Mouse (Mus musculus): Measurements from ENCODE around the gene Sec14l5. TPM values are rescaled to one million over a fixed set of nuclear protein-coding genes. Genes with fewer than 3 reads are reported as not detected.

Sec14l5 gene
- polyA plus RNA-seq, 1 experiment from 2014 or later, result 0.27 TPM

Small RNA genes lying within 50 kb of the gene (microRNA-seq; reads per million reads assigned to microRNA genes)
- gene Gm23689 (not detected), gene Gm26095 (not detected), gene Mir6364 (not detected)

Other genes starting within 250 kb of the Sec14l5 start
- gene Nudt16l1, start 208.3 kb upstream of the Sec14l5 start, polyA plus RNA-seq (2015; fragmentation: Nextera tagmentation; extraction: Ambion mirVana), result 125 and 136 TPM in 2 replicates
- 48.6 and 54.3 TPM in 2 replicates for gene Anks3, start 182.9 kb upstream of the Sec14l5 start, polyA plus RNA-seq (2015; fragmentation: Nextera tagmentation; extraction: Ambion mirVana)
- gene Sept12, start 149.3 kb upstream of the Sec14l5 start, polyA plus RNA-seq (2015; fragmentation: Nextera tagmentation; extraction: Ambion mirVana), result not detected in 2 replicates
- 57.6 and 68.8 TPM in 2 replicates for gene Smim22, start 139.8 kb upstream of the Sec14l5 start, polyA plus RNA-seq (2015; fragmentation: Nextera tagmentation; extraction: Ambion mirVana)
- 50.6 and 51.9 TPM in 2 replicates for gene Rogdi, start 133.6 kb upstream of the Sec14l5 start, polyA plus RNA-seq (2015; fragmentation: Nextera tagmentation; extraction: Ambion mirVana)
- 139 and 142 TPM in 2 replicates for gene Glyr1, start 97.2 kb upstream of the Sec14l5 start, polyA plus RNA-seq (2015; fragmentation: Nextera tagmentation; extraction: Ambion mirVana)
- gene Ubn1, start 97.1 kb upstream of the Sec14l5 start, polyA plus RNA-seq (2015; fragmentation: Nextera tagmentation; extraction: Ambion mirVana), result 11.7 and 13.3 TPM in 2 replicates
- gene Ppl, start 14.7 kb upstream of the Sec14l5 start, polyA plus RNA-seq (2015; fragmentation: Nextera tagmentation; extraction: Ambion mirVana), result 62.8 and 101 TPM in 2 replicates
- 19.6 and 19.7 TPM in 2 replicates for gene Nagpa, start 56.9 kb downstream of the Sec14l5 start, polyA plus RNA-seq (2015; fragmentation: Nextera tagmentation; extraction: Ambion mirVana)
- gene AU021092, start 75.2 kb downstream of the Sec14l5 start, polyA plus RNA-seq (2015; fragmentation: Nextera tagmentation; extraction: Ambion mirVana), result 5.3 and 6.9 TPM in 2 replicates
- gene Alg1, start 86.5 kb downstream of the Sec14l5 start, polyA plus RNA-seq (2015; fragmentation: Nextera tagmentation; extraction: Ambion mirVana), result 32.5 and 35.1 TPM in 2 replicates
- 32.4 and 35.1 TPM in 2 replicates for gene Eef2kmt, start 108.9 kb downstream of the Sec14l5 start, polyA plus RNA-seq (2015; fragmentation: Nextera tagmentation; extraction: Ambion mirVana)